Mouse (Mus musculus) spleen, adult 2 months (tissue): ENCODE results near the gene Optc.

Experiments used
- CTCF ChIP-seq: fragments of 200-500 bp; IDR thresholded peaks from 2 replicates; pipeline ENCODE4 v1.5.1; 2011; ENCODE audit warnings: mild to moderate bottlenecking, inconsistent platforms; ENCODE audit not compliant: insufficient read depth, insufficient read length, insufficient replicate concordance; ENCODE audit errors: extremely low read depth
- POLR2A ChIP-seq: fragments of 200-500 bp; IDR thresholded peaks from 2 replicates; pipeline ENCODE4 v1.6.1; 2011; ENCODE audit warnings: low read depth, low read length, inconsistent platforms

DNA sequence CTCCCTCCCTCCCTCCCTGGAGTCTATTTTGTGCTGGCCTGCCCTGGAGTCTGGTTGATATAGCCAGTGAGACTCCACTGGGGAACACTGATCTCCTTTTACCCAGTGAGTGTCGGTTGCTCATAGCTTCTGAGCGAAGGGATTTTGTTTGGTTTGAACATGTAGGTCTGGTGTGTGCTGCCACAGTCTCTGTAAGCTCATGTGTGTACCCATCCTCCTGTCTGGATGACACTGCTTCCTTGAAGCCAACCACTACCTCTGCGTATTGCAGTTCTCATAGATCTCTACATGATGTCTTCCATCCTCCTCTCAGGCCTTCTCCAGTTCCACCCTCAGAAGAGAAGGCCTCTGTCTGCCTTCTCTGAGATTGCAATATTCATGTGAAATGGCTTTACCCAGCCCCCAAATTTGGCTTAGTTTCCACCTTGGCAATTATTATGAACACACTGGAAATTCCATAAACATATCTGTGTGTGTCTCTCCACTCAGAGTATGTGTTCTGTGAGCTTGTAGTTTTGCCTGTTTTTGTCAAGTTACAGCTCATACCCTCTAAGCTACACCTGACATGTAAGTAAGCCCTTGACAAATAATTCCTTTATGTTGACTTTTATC, 32.8 kb upstream of the Optc start:
- TF ChIP-seq CTCF = no peak
- no peak for TF ChIP-seq POLR2A
